Mouse (Mus musculus) lung, embryonic 16.5 days (tissue): ENCODE results near the gene Olfr1377. TPM values are rescaled to one million over a fixed set of nuclear protein-coding genes. Genes with fewer than 3 reads are reported as not detected.
"Not testable (repeated sequence)": the region's sequence is repeated elsewhere in the genome, so short reads cannot be mapped to it uniquely, and the experiment has no call there.

Source experiments
- ATAC-seq: fragments of 200-750 bp; cut with Nextera tagmentation; 2 replicates; pipeline ENCODE4 v1.8.0; 2017; ENCODE audit warnings: low read depth, mild to moderate bottlenecking, moderate library complexity
- H3K27ac ChIP-seq: fragments of 300-500 bp; sonication (generic); 2 replicates; pipeline ENCODE4 v1.5.1; 2014; ENCODE audit warnings: mild to moderate bottlenecking, control low read depth, low read length
- H3K27me3 ChIP-seq: fragments of 300-500 bp; sonication (generic); 2 replicates; pipeline ENCODE4 v1.6.1; 2014; ENCODE audit warnings: low read depth, low read length, mixed read lengths; ENCODE audit not compliant: control insufficient read depth, insufficient read depth
- H3K36me3 ChIP-seq: fragments of 300-500 bp; sonication (generic); 2 replicates; pipeline ENCODE4 v1.6.1; 2014; ENCODE audit warnings: low read length; ENCODE audit not compliant: control insufficient read depth, insufficient read depth
- H3K4me1 ChIP-seq: fragments of 300-500 bp; sonication (generic); replicated peaks from 2 replicates; pipeline ENCODE4 v1.6.1; 2014; ENCODE audit warnings: low read length, mixed read lengths; ENCODE audit not compliant: control insufficient read depth, insufficient read depth
- H3K4me2 ChIP-seq: fragments of 300-500 bp; sonication (generic); 2 replicates; pipeline ENCODE4 v1.6.1; 2014; ENCODE audit warnings: low read depth, low read length, control low read depth
- H3K4me3 ChIP-seq: fragments of 300-500 bp; sonication (generic); 2 replicates; pipeline ENCODE4 v1.5.1; 2014; ENCODE audit warnings: mild to moderate bottlenecking, low read length, control low read depth
- H3K9ac ChIP-seq: fragments of 300-500 bp; sonication (generic); 2 replicates; pipeline ENCODE4 v1.6.1; 2014; ENCODE audit warnings: low read length, control low read depth
- H3K9me3 ChIP-seq: fragments of 300-500 bp; sonication (generic); 2 replicates; pipeline ENCODE4 v1.6.1; 2016; ENCODE audit warnings: low read length; ENCODE audit not compliant: control insufficient read depth
- WGBS: fragments of 180-500 bp; shearing (Covaris S2); extraction: QIAGEN DNeasy Blood & Tissue Kit; methylation state at CpG from one replicate; pipeline ENCODE4 v1.1.7; 2014; 5-methylcytosine and 5-hydroxymethylcytosine counted together
- polyA plus RNA-seq: library from polyadenylated mRNA; unstranded; fragments of >200 nt; fragmentation: Nextera tagmentation; extraction: Ambion mirVana; gene quantifications from 2 replicates; pipeline ENCODE4 v1.2.1, GENCODE M21; 2015

The Olfr1377 gene
- polyA plus RNA-seq, 1 experiment from 2014 or later = not detected

- H3K9me3 ChIP-seq = no peaks in the 10 kb centered on the region
- WGBS = 83% methylated on average over 11 of the region's 11 CpGs
- ATAC-seq = no peak
- H3K4me1 ChIP-seq = no peaks in the 10 kb centered on the region
- H3K9ac ChIP-seq = no peak within 1 kb of the TSS
- H3K27ac ChIP-seq = no peak within 1 kb of the TSS
- H3K27me3 ChIP-seq = no peaks in the 10 kb centered on the region
- no peak within 1 kb of the TSS for H3K4me3 ChIP-seq
- no peaks in the 10 kb centered on the region for H3K36me3 ChIP-seq
- no peak within 1 kb of the TSS for H3K4me2 ChIP-seq
These were observed 15.5 kb upstream of the Olfr1377 start, which contains the start of gene Olfr1378 for GRCm38 (mm10) chr11:50966230-50966629. TSS of gene Olfr1378 (plus strand) at chr11:50966530.

- H3K9ac ChIP-seq = no peak overlapping the region
- no peak overlapping the region for H3K4me2 ChIP-seq
- no peak overlapping the region for H3K27ac ChIP-seq
- H3K9me3 ChIP-seq = 0 out of 2 replicates have a peak, but pooled peaks cover 2% of the 10 kb centered on the region
- no peaks in the 10 kb centered on the region for H3K27me3 ChIP-seq
- no peaks in the 10 kb centered on the region for H3K36me3 ChIP-seq
- 60% methylated on average over 4 of the region's 4 CpGs for WGBS
- no peak for ATAC-seq
- H3K4me1 ChIP-seq = no peaks in the 10 kb centered on the region
- no peak overlapping the region for H3K4me3 ChIP-seq
These were observed 4.6 kb upstream of the Olfr1377 start for GRCm38 (mm10) chr11:50977216-50977615.

- Histone ChIP-seq H3K4me1 (no peaks in the 10 kb centered on the region), H3K27me3 (no peaks in the 10 kb centered on the region), H3K9ac (no peak within 1 kb of the TSS), H3K27ac (no peak within 1 kb of the TSS), H3K4me2 (no peak within 1 kb of the TSS), H3K36me3 (no peaks in the 10 kb centered on the region), H3K4me3 (no peak within 1 kb of the TSS), H3K9me3 (no peaks in the 10 kb centered on the region)
- WGBS = 66% methylated on average over 5 of the region's 5 CpGs
- no peak for ATAC-seq
These were observed 21.5 kb downstream of the Olfr1377 start, which contains the start of gene Olfr51 for GRCm38 (mm10) chr11:51003296-51003695. TSS of gene Olfr51 (plus strand) at chr11:51003596.

GRCm38 (mm10) chr11:51011821-51012220 is 30.1 kb downstream of the Olfr1377 start:
- H3K4me1 ChIP-seq = no peaks in the 10 kb centered on the region
- no peak overlapping the region for H3K4me3 ChIP-seq
- no peaks in the 10 kb centered on the region for H3K9me3 ChIP-seq
- no peak overlapping the region for H3K9ac ChIP-seq
- 39% methylated on average over 5 of the region's 5 CpGs for WGBS
- no peaks in the 10 kb centered on the region for H3K36me3 ChIP-seq
- H3K27me3 ChIP-seq = no peaks in the 10 kb centered on the region
- no peak for ATAC-seq
- H3K27ac ChIP-seq = no peak overlapping the region
- no peak overlapping the region for H3K4me2 ChIP-seq

- Histone ChIP-seq H3K9ac (no peak within 1 kb of the TSS), H3K36me3 (no peaks in the 10 kb centered on the region), H3K9me3 (no peaks in the 10 kb centered on the region), H3K27me3 (no peaks in the 10 kb centered on the region), H3K4me1 (no peaks in the 10 kb centered on the region), H3K4me2 (no peak within 1 kb of the TSS), H3K4me3 (no peak within 1 kb of the TSS), H3K27ac (no peak within 1 kb of the TSS)
- 52% methylated on average over 1 of the region's 1 CpGs for WGBS
- ATAC-seq = no peak
These were observed 32.2 kb downstream of the Olfr1377 start, which contains the start of gene Olfr54 for GRCm38 (mm10) chr11:51013936-51014335. TSS of gene Olfr54 (plus strand) at chr11:51014236.

- Histone ChIP-seq H3K4me3 (no peak overlapping the region), H3K9ac (no peak overlapping the region), H3K27ac (no peak overlapping the region), H3K4me2 (no peak overlapping the region), H3K9me3 (no peaks in the 10 kb centered on the region), H3K4me1 (no peaks in the 10 kb centered on the region), H3K27me3 (no peaks in the 10 kb centered on the region), H3K36me3 (no peaks in the 10 kb centered on the region)
- WGBS = 43% methylated on average over 2 of the region's 2 CpGs
- ATAC-seq = no peak
These were observed 34.6 kb downstream of the Olfr1377 start for GRCm38 (mm10) chr11:51016341-51016740.

GRCm38 (mm10) chr11:51026811-51027210 is 45.0 kb downstream of the Olfr1377 start:
- not testable (repeated sequence) for ATAC-seq, H3K4me1 ChIP-seq, H3K4me2 ChIP-seq, H3K9ac ChIP-seq, H3K36me3 ChIP-seq, H3K9me3 ChIP-seq, H3K27me3 ChIP-seq, H3K4me3 ChIP-seq, H3K27ac ChIP-seq
- 72% methylated on average over 8 of the region's 11 CpGs for WGBS

- ATAC-seq, H3K27ac ChIP-seq, H3K9me3 ChIP-seq, H3K4me1 ChIP-seq, H3K4me2 ChIP-seq, H3K36me3 ChIP-seq, H3K4me3 ChIP-seq, H3K9ac ChIP-seq, H3K27me3 ChIP-seq: not testable (repeated sequence)
- 79% methylated on average over 8 of the region's 8 CpGs for WGBS
These were observed 47.6 kb downstream of the Olfr1377 start for GRCm38 (mm10) chr11:51029381-51029780.

GRCm38 (mm10) chr11:51030225-51030624 is 48.5 kb downstream of the Olfr1377 start:
- Histone ChIP-seq H3K27ac (no peak overlapping the region), H3K27me3 (no peaks in the 10 kb centered on the region), H3K4me1 (no peaks in the 10 kb centered on the region), H3K4me3 (no peak overlapping the region), H3K4me2 (no peak overlapping the region), H3K9me3 (no peaks in the 10 kb centered on the region), H3K36me3 (no peaks in the 10 kb centered on the region), H3K9ac (no peak overlapping the region)
- 73% methylated on average over 2 of the region's 2 CpGs for WGBS
- ATAC-seq = no peak

- Histone ChIP-seq H3K27me3 (no peaks in the 10 kb centered on the region), H3K9me3 (no peaks in the 10 kb centered on the region), H3K4me3 (no peak overlapping the region), H3K4me2 (no peak overlapping the region), H3K27ac (no peak overlapping the region), H3K4me1 (no peaks in the 10 kb centered on the region), H3K36me3 (no peaks in the 10 kb centered on the region), H3K9ac (no peak overlapping the region)
- WGBS = 17% methylated on average over 1 of the region's 1 CpGs
- no peak for ATAC-seq
These were observed 51.1 kb downstream of the Olfr1377 start for GRCm38 (mm10) chr11:51032851-51033250.
